Mouse (Mus musculus): ENCODE results near the gene Gm5148. TPM values are rescaled to one million over a fixed set of nuclear protein-coding genes. Genes with fewer than 3 reads are reported as not detected.

Gene Gm5148
- 1.1 and 1.6 TPM in 2 replicates for polyA plus RNA-seq (2012; rRNA removed)

- 16% methylated on average over 24 of the region's 24 CpGs for WGBS
- DNase-seq (ENCODE audit: low read depth, low spot score): peak; percentile 89
Observed at GRCm38 (mm10) chr3:37724171-37724804, at the start of gene Gm5148. Gene Gm5148 (minus strand): TSS chr3:37724490.

DNA sequence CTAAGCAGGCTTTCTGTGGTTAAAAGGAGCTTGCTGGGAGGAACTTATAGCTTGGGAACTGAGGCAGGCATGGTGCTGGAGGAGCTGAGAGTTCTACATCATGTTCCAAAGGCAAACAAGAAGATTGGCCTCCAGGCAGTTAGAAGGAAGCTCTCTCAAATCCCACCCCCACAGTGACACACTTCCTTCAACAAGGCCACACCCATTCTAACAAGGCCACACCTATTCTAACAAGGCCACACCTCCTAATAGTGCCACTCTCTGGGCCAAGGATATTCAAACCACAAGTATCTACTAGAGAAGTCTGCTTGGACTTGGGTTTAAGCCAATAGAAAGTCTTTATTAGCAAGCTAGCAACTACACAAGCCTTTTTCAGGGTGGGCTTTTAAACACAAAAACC lies 46.7 kb upstream of the Gm5148 start:
- no peak for DNase-seq (ENCODE audit: low read depth, low spot score)

GRCm38 (mm10) chr3:37769268-37769756 lies 45.0 kb upstream of the Gm5148 start:
- WGBS: 2% methylated on average over 5 of the region's 5 CpGs
- no peak for DNase-seq (ENCODE audit: low read depth, low spot score)

DNA sequence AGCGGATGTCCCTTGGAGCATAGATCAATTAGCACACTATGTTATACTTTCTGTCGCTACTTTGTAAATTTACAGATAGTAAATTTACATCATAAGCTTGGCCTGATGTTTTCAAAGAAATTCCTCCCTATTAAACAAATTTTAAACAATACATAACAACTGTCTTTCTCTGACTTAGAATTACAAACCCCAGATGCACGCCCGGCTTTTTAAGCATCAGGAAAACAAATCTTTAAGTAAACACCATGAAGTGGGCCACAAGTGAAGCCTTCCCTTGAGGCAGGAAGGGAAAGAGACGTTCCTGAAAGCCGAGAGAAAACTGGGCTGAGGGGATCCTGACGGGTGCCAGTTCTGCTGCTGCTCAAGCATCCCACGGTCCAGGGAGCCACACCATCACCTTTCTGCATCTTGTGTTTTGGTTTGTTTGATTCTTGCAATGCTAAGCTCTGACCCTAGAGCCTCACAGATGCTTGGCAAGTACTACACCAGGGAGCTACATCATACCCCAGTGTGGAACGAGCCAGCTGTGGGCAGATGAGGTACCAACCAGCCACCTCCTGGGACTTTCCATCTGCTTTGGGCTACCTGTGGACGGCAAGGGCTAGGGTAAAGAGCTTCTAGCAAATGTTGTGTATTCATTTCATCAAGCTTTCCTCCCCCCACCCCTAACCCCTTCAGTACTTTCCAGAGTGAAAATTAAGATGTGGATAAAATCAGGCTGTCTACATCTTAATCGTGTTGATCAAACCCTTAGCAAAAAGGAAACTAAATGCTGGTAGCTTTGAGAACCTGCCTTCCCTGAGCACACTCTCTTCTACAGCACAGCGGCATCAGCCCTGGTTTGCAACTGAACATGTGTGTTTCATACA lies 43.1 kb upstream of the Gm5148 start:
- DNase-seq (ENCODE audit: low read depth, low spot score): no peak
- WGBS: 58% methylated on average over 12 of the region's 12 CpGs

DNA sequence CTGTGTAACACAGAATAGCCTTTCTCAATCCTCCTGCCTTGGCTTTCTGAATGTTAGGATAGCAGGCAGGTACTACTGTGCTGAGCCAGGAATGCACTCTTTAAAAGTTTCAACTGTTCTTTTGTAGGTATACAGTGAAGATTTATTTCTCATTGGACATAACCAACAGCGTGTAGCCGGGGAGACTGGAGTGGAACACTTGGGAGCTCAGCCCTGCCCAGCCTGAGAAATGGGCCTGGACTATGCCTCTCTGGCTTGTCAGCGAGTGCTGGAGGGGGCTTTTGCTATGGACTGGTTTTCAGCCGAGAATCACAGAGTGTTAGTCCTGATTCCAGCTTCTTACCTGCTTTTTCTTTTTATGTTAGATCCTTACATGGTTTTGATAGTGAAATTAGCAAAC lies 42.3 kb upstream of the Gm5148 start:
- no peak for DNase-seq (ENCODE audit: low read depth, low spot score)
- whole genome bisulfite sequencing: 63% methylated on average over 4 of the region's 4 CpGs

GRCm38 (mm10) chr3:37765971-37766370 lies 41.7 kb upstream of the Gm5148 start:
- 85% methylated on average over 5 of the region's 5 CpGs for WGBS
- DNase-seq (ENCODE audit: low read depth, low spot score): no peak

GRCm38 (mm10) chr3:37765275-37765674 lies 41.0 kb upstream of the Gm5148 start:
- 95% methylated on average over 3 of the region's 3 CpGs for WGBS
- no peak for DNase-seq (ENCODE audit: low read depth, low spot score)

- 72% methylated on average over 3 of the region's 3 CpGs for WGBS
- no peak for DNase-seq (ENCODE audit: low read depth, low spot score)
Observed at GRCm38 (mm10) chr3:37762303-37762702, 38.0 kb upstream of the Gm5148 start.

GRCm38 (mm10) chr3:37761741-37762140 lies 37.5 kb upstream of the Gm5148 start:
- no peak for DNase-seq (ENCODE audit: low read depth, low spot score)
- 78% methylated on average over 5 of the region's 5 CpGs for WGBS

GRCm38 (mm10) chr3:37760866-37761265 lies 36.6 kb upstream of the Gm5148 start:
- 35% methylated on average over 6 of the region's 6 CpGs for WGBS
- DNase-seq (ENCODE audit: low read depth, low spot score): peak; percentile 80

DNA sequence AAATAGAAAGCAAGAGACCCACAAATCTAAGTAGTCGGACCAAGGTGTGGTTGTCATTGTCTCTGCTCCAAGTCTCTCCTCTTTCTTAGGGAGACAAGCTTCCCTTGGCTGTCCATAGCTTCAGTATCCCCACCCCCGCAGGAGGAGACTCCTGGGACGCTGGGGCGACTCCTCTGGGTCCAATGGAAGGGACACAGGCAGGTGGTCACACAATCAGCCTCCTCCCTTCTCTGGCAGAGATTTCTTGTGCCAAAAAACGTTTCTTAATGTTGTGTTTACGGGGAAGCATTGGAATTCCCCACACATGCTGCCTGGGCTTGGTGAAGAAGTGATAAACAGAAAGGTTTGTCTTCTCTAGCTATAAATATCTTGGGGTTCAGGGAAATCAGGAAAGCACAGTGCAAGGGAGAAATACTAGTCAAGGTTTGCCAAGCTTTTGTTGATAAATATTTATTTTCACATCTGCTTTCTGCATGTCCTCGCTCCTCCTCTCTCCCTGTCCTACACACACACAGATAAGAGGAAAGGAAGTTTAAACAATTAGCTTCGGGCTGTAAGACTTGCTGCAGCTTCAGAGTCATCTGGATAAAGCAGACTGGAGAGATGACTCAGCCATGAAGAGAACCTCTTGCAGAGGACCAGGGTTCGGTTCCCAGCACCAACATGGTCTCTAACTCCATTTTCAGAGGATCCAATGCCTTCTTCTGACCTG lies 34.5 kb upstream of the Gm5148 start:
- DNase-seq (ENCODE audit: low read depth, low spot score): no peak

GRCm38 (mm10) chr3:37758124-37758523 lies 33.8 kb upstream of the Gm5148 start:
- DNase-seq (ENCODE audit: low read depth, low spot score): no peak
- 5% methylated on average over 12 of the region's 12 CpGs for WGBS

More for the DNA sequence above, 34.5 kb upstream of the Gm5148 start:
- WGBS: 23% methylated on average over 9 of the region's 9 CpGs

GRCm38 (mm10) chr3:37757613-37758012 lies 33.3 kb upstream of the Gm5148 start:
- WGBS: 50% methylated on average over 4 of the region's 4 CpGs
- DNase-seq (ENCODE audit: low read depth, low spot score): no peak

DNA sequence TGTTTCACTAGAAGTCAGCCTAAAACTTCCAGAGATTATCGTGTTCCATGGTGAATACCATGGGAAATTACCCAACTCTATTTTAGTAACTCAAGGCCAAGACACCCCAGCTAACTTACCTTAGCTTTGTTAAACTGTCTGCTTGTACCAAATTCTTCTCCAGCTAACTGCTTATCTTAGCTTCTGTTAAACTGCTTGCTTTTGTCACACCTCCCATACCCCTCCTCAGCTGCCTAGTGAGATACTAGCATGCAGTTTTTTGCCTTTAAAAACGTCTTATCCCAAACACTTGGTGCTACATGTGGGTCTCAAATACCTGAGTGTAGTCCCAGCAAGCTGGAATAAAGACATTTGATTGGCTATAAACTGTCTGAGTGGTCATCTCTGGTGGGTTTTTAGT lies 31.7 kb upstream of the Gm5148 start:
- 92% methylated on average over 2 of the region's 2 CpGs for WGBS
- no peak for DNase-seq (ENCODE audit: low read depth, low spot score)

DNA sequence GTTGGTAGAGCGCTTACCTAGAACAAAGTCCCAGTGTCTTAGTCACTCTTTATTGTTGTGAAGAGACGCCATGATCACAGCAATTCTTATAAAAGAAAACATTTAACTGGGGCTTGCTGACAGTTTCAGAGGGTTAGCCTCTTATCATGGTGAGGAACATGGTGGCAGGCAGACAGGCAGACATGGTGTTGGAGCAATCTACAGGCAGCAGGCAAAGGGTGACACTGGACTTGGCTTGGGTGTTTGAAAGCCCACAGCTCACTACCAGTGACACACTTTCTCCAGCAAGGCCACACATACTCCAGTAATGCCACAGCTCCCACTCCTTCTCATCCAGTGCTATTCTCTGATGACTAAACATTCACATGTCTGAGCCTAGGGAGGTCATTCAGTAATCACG lies 30.3 kb upstream of the Gm5148 start:
- WGBS: 76% methylated on average over 3 of the region's 3 CpGs
- DNase-seq (ENCODE audit: low read depth, low spot score): no peak

DNA sequence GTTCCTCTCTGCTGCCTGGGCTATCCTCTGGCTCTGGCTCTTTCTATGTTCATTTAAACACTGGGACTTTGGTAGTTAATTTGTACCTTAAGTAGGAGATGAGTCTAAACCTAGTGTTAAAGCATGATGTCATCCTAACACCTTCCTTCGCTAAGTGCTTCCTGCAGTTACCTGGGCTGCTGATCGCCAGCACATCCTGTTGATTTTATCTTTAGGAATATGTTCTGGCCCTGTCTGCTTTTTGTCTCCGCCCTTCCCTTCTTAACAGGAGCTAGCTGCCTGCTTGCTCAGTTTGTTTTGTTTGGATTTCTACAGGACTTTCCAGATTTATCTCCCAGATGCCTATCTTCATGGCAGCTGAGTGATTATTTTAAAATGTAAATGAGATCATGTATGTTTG lies 28.9 kb upstream of the Gm5148 start:
- 52% methylated on average over 3 of the region's 3 CpGs for WGBS
- no peak for DNase-seq (ENCODE audit: low read depth, low spot score)

GRCm38 (mm10) chr3:37748002-37748733 lies 23.9 kb upstream of the Gm5148 start:
- DNase-seq (ENCODE audit: low read depth, low spot score): no peak
- WGBS: 33% methylated on average over 16 of the region's 16 CpGs

DNA sequence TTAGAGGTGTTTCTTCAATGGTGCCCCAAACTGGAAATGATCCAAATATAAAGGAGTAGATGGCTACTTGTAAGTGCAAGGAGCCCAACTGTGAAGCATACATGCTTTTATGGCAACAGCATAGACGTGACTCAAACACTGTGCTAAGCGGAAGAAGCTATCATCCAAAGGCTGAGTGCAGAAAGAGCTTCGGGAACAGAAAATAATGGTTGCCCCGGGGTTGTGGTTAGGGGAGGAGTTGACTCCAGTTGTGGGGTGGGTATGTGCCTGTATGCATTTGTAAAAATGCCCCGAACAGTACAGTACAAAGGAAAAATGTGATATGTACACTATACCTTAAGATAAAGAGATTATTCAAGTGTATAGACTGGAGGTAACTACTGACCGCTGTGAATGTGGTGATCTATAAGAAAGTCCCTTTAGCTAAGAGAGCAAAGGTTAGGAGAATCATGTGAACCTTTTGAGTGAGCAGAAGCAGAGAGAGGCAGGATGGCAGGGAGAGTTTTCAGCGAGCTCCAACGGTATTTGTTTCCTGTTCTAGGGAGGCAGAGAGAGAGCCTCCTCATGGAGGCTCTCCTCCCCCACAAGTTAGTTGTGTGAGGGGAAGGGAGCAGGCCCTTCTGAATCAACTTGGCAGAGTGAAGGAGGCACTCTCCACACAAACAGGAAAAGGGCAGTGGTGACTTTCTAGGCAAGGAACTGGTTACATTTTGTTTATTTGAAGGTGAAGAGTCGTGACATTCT lies 23.1 kb upstream of the Gm5148 start:
- no peak for DNase-seq (ENCODE audit: low read depth, low spot score)
- WGBS: 55% methylated on average over 9 of the region's 9 CpGs

GRCm38 (mm10) chr3:37744050-37744449 lies 19.8 kb upstream of the Gm5148 start:
- DNase-seq (ENCODE audit: low read depth, low spot score): no peak
- WGBS: 78% methylated on average over 2 of the region's 2 CpGs

Measured in large intestine, adult 2 months (tissue).